Mouse (Mus musculus) heart, postnatal 10 days (tissue): ENCODE data around the gene Ccdc103. TPM values are rescaled to one million over a fixed set of nuclear protein-coding genes. Genes with fewer than 3 reads are reported as not detected.

Experiments used
- total RNA-seq, 2 experiments: library from RNA; stranded (reverse); gene quantifications; 2 replicates each; pipeline ENCODE4 v1.2.3; 2021

The Ccdc103 gene
- total RNA-seq, 2 experiments from 2014 or later: 0.14 to 0.15 TPM

Other genes starting within 250 kb of the Ccdc103 start
- under 1 TPM in 1 of 2 experiments, not detected in 1; 0.05 TPM for gene Meioc, start 217.5 kb upstream of the Ccdc103 start, total RNA-seq
- 10 to 100 TPM; 19.7 to 22.7 TPM for gene Ccdc43, start 183.4 kb upstream of the Ccdc103 start, total RNA-seq
- gene Adam11, start 119.8 kb upstream of the Ccdc103 start, total RNA-seq: 1 to 10 TPM; 5.8 TPM
- gene Gjc1, start 61.5 kb upstream of the Ccdc103 start, total RNA-seq: 10 to 100 TPM; 57.7 to 74.8 TPM
- gene Higd1b, start 45.4 kb upstream of the Ccdc103 start, total RNA-seq: 10 to 100 TPM; 19.0 to 23.1 TPM
- gene Eftud2, start 219 bp upstream of the Ccdc103 start, total RNA-seq: 10 to 100 TPM; 48.5 to 59.2 TPM
- not detected for gene Fam187a, start 4.0 kb downstream of the Ccdc103 start, total RNA-seq
- under 1 TPM; 0.17 to 0.25 TPM for gene Gfap, start 19.7 kb downstream of the Ccdc103 start, total RNA-seq
- 1 to 10 TPM; 5.7 to 6.9 TPM for gene Kif18b, start 43.9 kb downstream of the Ccdc103 start, total RNA-seq
- under 1 TPM; 0.22 to 0.34 TPM for gene C1ql1, start 65.5 kb downstream of the Ccdc103 start, total RNA-seq
- gene Nmt1, start 147.0 kb downstream of the Ccdc103 start, total RNA-seq: 10 to 100 TPM; 61.4 to 63.2 TPM
- 10 to 100 TPM; 62.5 to 70.5 TPM for gene Dcakd, start 147.1 kb downstream of the Ccdc103 start, total RNA-seq
- 10 to 100 TPM; 26.7 to 27.7 TPM for gene Plcd3, start 220.5 kb downstream of the Ccdc103 start, total RNA-seq
- 10 to 100 TPM; 35.5 to 37.4 TPM for gene Acbd4, start 220.5 kb downstream of the Ccdc103 start, total RNA-seq
- 10 to 100 TPM; 20.4 to 22.6 TPM for gene Hexim1, start 235.0 kb downstream of the Ccdc103 start, total RNA-seq